Mouse (Mus musculus) cerebral cortex, adult 2 months (tissue): ENCODE results near the gene Sergef.

Experiments used
- WGBS: fragments of 180-500 bp; shearing (Covaris S2); methylation state at CpG from one replicate; pipeline ENCODE4 v1.1.7; 2018; 5-methylcytosine and 5-hydroxymethylcytosine counted together

Gene Sergef

DNA sequence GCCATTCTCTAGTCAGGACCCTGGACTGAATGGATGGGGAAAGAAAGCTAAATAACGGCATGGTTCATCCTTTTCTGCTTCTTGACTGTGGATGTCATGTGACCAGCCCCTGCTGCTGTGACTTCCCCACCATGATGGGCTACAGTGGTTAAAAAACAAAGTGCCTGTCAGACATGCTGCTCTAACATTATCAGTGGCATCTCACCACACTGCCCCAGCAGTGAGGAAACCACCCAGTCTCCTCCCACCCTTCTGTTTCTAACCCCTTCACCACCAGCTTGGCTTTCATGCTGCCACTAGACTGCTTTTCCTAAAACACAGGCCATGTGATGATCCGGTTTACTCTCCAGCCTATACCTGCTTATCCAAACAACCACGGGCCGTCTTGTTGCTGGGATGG lies 140.0 kb downstream of the Sergef start:
- WGBS, result 97% methylated on average over 4 of the region's 4 CpGs

DNA sequence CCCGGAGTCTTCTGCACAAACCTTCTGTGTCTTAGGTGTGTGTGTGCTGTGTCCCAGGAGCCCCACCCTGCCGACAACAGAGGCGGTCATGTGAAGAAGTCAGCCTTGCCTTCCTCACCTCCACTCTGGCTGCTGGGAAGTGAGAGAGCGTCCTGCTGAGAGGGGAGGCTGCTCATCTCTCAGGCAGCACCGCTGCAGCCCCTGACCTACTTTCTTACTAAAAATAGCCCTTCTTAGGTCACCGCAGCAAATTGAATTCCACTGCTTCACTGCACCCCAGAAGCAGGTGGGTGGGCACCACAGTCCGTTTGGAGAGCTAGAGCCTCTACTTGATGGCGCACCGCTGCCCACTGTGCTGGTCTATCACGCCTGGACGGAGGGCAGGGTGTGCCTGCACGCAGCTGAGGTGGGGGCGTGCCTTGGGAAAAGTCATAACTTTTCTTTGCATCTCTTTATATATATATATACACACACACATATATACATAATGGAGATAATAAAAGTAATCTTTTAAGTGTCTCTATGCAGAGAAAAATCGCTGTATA lies 147.4 kb downstream of the Sergef start:
- 50% methylated on average over 14 of the region's 14 CpGs for WGBS

DNA sequence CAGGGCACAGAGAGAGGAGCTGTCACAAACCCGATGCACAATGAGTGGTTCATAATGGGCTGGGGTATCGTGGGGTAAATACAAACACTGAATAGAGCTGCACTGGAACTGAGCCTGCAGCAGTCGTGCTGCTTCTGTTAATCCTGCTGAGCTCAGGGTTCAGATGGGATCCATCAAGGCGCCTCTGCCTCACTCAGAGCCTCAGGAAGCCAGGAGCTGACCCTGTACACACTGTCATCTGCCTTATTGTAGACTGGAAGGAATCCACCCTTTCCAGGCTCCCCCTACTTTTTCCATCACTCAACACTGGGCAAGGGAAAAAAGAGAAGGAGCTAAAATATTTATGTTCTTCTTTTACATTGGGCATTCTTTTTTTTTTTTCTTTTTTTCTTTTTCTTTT lies 152.3 kb downstream of the Sergef start:
- WGBS, result 67% methylated on average over 4 of the region's 4 CpGs

DNA sequence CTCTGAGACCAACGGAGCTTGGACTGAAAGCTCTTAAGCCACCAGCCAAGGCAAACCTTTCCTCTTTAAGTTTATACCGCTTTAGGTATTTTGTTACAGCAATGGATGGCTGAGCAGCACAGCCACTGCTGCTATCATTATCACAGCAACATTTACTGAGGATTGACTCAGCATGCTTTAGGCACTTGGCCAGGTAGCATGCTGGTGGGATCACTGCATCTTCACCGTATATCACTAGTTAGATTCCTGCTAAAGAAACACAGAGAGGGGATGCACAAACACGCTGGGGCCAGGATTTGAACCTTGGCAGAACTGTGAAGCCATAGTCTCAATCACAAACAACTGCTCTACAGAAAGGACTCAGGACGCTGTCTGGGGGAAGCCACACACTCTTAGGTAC lies 152.8 kb downstream of the Sergef start:
- 76% methylated on average over 5 of the region's 5 CpGs for WGBS

DNA sequence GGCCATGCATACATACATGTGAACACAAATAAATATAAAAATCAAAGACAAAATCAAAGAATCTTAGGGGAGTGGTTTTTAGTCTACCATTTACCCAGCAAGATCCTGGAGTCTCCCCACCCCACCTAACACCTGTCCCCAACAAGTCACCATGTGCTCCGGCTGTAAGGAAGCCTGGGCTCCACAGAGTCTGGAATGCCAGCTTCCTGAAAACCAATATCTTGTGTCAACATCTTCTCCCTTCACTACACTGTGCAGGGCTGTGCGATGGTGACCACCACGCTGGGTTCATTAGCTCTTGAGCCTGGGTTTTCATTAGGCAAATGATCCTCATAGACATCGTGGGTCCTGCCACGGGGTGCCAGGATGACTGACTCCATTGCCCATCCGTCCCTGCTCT lies 155.4 kb downstream of the Sergef start:
- 84% methylated on average over 6 of the region's 6 CpGs for WGBS

DNA sequence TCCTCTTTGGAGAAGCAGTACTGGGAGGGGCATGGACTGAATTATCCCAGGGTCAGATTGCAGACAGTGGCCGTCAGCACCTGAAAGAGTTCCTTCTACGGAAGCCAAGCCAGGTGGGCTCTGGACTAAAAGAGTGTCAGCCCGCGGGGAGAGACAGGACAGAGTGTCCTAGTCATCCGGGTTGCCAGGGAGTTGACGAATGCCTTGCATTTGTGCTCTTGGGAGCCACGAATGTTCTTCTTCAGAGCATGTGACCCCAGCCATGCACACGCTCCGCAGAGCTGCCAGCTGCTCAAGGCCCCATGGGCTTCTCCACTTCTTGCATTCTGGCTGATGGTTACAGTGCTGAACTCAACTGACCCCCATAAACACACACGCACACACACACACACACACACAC lies 156.6 kb downstream of the Sergef start:
- whole genome bisulfite sequencing, result 86% methylated on average over 10 of the region's 10 CpGs

DNA sequence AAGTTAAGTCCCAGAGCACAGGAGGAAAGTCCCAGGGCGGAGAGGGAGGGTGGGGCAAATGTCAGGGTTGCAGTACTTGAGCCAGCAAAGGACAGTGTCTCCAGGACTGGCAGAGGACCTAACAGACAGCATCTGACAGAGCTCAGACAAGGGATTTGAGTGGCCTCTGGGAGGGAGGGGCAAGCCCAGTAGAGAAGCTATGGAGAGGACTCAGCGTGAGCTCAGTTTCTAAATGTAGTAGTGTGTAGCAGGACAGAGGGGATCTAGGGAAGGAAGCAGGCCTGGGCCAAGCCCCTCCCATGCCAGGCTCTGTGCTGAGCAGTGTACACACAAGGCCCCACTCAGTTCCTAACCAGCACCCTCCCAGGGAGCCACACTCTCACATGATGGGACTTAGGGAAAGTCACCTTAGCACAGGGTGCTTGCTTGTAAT lies 157.5 kb downstream of the Sergef start:
- WGBS, result 72% methylated on average over 2 of the region's 2 CpGs

DNA sequence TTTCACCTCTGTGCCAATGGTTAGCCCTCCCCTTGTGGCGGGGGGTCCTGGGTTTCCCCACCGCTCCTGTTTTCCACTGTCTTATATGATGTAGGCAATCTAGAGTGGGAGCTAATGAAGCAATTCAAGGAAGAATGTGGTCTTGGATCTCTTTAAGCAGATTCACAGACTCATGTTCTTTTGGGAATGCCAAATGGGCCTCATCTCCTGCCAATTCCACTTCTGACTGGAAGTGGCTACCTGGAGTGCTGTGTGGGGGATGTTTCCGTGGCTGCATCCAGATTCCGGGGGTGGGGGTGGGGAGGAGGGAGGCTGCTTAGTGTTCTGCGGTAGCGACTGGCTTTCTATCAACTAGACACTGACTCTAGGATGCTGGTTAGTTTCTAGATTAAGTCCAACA lies 159.8 kb downstream of the Sergef start:
- WGBS, result 32% methylated on average over 6 of the region's 6 CpGs

DNA sequence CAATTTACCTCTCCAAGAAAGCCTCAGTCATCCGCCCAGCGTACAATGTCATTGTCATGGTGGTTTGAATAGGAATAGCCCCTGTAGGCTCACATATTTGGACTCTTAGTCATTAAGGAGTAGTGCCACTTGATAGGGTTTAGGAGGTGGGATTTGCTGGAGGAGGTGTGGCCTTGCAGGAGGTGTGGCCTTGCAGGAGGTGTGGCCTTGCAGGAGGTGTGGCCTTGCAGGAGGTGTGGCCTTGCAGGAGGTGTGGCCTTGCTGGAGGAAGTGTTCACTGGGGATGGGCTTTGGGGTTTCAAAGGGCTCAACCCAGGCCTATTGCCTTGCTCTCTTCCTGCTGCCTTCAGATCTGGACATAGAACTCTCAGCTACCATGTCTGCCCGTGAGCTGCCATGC lies 162.2 kb downstream of the Sergef start:
- 93% methylated on average over 3 of the region's 3 CpGs for WGBS

DNA sequence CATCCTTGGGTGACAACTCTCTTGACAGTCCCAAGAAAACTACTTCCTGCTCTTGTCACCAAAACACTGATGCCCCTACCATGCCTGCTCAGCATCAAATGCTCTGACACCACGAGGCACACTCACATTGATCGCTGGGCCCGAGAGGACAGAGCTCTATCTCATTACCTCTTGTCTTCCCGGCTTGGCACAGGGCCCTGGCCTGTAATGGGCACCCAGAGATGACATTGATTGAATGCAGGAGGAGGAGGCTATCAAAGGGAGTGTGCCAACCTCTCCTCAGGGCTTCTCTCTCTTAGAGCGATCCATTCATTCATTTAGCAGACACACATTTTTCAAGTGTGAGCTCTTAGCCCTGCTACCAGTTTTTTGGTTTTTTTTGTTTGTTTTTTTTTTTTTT lies 164.1 kb downstream of the Sergef start:
- 76% methylated on average over 5 of the region's 5 CpGs for WGBS

DNA sequence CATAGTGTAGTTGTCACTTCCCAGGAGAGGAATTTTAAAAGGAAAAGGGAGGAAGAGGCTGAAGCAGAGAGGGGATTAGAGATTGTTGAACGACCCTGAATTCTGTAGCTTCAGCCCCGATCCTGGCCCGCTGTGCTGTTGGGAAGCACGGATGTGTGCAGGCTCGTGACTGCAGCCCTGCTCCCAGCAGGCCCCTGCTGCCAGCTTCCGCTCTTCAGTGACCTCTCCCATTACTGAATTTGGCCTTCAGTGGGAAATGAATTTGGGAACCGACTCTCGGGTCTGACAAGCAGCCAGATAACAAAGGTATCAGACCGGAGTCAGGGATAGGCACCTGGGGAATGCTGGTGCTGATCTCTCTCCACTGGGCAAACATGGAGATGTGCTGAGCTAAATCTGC lies 166.5 kb downstream of the Sergef start:
- WGBS, result 62% methylated on average over 9 of the region's 9 CpGs

DNA sequence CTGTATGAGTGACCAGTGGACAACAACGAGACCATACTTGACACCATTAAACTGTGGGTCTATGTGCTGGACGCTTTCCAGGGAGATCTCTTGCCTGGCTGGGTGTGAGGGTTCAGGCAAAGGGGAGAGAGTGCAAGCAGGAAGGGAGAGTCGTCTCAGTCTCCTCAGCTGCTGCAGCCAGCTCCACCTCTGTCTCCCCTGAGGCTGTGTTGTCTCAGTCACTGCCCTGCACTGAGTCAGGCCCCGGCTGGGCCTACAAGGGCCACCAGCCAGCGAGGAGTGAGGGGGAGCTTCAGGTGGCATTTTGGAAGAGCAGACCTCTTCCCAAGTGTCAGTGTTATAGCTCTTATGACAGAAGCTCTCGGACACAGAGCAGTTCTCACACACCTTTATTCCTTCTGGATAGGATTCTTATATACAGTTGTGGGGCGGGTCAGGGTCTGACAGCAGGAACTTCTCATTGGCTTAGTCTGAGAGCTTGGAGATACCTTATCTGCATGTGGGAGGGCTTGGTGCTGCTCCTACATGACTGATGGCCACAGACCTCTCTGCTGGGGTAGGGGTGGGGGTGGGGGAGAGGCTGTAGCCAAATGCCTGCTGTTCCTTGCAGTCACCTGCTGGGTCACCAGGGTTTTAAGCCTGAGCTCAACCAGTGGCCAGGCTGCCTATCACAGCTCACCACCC lies 168.4 kb downstream of the Sergef start:
- 92% methylated on average over 7 of the region's 7 CpGs for WGBS

DNA sequence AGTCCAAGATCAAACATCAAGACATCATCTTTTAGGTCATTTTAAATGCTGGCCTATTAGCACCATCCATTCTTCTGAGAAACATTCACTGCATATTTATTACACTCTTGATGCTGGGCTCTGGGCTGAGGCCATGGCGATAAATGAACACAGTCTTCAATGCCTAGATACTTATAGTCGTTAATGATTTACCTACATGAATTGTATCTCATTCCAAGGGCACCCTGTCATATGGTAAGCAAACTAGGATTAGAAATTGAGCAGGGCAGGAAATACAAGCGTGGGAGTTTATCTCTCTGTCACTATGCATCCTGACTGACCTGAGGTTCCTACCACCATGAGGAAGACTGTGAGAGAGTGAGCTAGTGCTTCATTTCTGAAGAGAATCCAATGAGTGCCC lies 170.1 kb downstream of the Sergef start:
- WGBS, result 94% methylated on average over 3 of the region's 3 CpGs

DNA sequence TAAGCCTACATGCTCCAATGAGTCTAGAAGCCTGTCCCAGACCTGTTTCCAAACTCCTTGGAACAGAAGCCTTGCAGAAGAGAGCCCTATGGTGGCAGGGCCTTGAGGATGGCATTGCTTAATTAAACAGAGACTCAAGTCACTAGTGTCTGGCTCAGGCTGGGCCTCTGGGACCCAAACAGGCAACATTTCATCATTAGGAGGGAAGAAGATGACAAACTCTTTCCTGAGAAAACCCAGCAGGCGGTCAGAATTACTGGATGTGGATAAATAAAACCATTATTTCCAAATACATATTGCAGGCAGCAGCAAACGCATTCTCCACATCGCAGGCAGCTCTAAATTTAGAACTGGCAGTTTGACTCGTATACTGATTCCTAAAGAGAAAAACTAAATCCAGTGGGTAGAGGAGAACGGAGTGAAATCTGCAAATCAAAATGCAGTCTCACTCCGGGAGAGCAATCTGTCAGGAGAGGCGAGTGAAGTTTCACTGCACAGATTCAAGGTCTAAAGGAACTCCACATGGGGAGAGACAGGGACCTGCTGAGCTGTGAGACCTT lies 173.1 kb downstream of the Sergef start:
- WGBS, result 36% methylated on average over 7 of the region's 7 CpGs

DNA sequence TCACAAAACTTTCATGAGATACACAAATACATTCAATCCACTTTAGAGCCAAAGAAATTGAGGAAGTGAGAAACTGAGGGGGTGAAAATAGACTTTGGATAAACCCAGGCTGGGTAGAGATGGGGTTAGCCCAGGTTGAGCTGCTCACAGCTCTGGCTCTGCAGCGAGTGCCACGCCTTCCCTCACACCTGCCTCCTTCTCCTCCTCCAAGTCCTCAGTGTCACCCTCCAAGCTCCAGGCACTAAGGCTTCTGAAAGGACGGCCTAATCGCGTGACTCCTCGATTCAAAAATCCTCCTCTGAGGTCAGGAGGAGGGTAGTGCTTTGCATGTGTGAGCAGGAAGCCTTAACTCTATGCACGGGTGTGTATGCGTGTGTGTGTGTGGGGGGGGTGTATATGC lies 176.5 kb downstream of the Sergef start:
- 66% methylated on average over 8 of the region's 8 CpGs for WGBS

DNA sequence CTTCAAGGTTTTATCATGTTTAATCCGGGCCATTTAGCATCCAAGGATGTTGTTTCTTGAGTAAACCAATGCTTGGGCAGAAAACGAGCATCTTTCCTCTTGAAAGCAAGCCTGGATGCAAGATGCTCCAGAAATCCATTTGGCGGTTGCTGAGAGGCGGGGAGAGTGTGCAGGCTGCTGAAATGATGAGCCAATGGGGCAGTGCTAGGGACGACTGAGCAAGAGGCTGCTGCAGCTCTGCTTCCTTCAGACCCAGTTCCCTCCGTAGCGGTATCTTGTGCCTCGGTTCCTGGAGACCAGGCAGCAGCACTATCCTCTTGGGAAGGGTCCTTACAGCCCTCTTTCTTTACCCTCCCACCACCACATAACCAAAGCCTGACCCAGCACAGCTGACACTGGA lies 177.3 kb downstream of the Sergef start:
- WGBS, result 43% methylated on average over 8 of the region's 8 CpGs

DNA sequence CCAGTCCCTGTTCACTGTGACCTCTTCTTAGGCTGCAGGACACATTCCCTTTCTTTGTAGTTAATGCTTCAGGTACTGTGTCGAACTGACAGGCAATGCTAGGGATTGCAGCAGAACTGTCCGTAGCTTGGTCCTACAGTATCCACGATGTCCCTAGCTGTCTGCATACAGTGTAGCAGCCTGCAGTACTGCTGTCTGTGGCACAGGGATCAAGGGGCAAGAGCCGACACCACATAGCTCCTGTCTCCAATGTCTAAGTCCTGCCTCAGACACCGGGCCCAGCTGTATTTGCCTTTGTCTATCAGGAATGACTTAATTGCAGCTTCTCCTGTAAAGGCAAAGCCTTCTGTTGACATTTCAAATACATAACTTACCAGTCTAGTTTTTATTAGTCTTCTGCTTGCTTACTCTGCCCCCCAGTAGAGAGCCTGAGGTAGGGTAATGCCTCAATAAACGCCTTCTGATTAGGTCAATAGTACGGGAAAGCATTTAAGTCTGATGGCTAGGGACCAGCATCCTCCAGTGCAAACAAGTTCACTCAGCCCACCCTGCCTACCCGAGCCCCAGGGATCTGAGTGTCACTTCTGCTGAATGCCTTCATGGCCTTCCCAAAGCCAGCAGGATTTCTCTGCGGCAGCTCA lies 179.9 kb downstream of the Sergef start:
- 92% methylated on average over 9 of the region's 9 CpGs for WGBS

DNA sequence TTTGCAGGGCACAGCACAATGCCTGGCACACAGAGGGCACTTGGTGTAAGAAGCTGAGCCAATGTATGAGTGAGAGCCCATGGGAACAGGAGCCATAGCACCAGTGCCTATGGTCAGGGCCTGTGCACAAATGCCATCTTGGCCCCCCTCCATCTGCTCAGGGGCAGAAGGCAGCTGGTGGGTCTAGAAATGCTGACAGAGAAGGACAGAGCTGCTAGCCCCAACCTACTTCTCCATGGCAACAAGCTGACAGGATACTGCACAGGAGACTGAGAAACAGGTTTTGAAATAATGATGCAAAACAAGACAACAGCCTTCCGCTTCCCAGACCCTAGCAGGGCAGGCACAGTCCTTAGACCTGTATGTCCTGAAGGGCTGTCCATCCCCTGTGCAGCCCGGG lies 180.4 kb downstream of the Sergef start:
- WGBS, result 79% methylated on average over 2 of the region's 2 CpGs

DNA sequence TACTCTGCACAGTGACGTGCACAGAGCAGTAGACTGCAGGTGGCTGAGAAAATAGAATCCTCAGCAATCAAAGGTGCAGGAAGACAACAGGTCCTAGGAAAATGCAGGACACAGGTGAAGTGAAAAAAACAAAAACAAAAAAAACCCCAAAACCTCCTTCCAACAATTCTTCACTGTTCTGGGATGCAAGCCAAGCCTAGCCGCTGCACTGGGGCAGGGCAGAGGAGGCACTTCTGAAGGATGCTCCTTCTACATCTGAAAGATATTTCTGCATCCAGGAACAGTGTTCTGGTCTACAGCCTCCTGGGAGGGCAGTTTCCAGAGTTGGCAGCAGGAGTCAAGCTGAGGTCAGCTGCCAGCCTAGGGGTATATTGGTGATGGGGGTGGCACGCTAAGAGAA lies 181.7 kb downstream of the Sergef start:
- WGBS, result 60% methylated on average over 3 of the region's 3 CpGs

DNA sequence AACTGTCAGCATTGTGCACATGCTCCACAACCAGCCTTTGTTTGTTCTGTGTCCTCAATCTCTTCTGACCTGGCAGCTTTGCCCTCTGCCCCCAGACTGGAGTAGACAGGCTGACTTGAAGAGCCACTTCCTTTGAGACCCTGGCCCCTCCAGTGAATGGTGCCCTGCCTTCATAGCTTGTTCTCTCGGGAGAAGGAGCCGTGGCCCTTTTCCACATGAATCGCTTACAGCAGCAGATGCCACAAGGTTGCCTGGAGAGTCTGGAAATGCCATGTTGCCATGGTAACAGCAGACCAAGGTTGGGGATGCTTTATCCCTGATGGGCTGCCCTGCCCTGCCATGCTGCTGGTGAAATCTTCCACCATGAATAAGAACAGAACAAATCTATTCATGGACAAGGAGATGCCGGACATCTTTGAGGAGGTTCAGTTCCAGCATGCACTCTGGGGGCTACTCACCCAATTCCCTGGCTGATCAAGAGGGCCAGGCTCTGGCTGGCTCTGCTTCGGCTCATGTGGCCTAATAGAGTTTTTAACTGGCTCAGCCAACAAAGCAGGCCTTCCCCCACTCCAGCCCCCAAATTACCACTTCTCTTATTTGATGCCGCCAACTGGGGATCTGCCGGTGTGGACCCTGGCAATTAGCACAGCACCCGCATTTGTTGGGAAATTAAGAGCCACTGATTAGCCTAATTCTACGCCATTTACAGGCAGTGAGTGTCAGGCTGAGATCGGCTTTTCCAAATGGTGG lies 185.5 kb downstream of the Sergef start:
- WGBS, result 45% methylated on average over 10 of the region's 10 CpGs

DNA sequence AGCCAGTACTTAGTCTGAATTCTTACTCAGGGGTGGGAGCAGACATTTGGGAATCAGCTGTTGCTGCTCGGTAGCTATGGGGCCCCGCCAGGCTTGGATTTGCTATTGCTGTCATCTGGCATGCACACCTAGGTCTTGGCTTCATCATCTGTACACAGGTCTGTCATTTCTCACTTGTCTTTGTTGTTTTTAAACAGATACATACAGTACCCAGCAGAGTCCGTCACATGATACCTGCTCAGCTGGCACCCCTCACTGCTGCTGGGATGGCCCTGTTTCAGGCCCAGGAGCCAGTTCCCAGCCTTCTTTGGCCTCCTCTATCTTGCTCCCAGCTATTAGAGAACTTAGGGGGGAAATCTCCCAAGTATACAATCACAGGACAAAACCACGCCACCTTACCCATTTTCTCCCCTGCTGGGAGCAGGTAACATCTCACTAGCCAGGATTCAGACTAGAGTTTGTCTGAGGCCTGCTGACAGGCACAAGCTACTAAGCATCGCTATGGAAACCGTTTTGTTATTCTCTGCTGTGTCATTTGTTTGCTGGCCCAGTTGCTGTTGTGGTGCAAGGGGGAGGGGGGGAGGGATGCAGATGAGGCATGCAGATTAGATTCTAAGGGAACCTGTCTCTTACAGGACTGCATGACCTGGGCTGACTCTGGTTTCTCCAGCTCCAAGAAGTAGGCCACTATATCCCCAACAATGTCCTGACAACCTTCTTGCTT lies 190.5 kb downstream of the Sergef start:
- WGBS, result 51% methylated on average over 6 of the region's 6 CpGs
